Mouse (Mus musculus): ENCODE results near the gene Tmem109.

Tmem109 gene

GRCm38 (mm10) chr19:10900315-10900714 is 18.5 kb upstream of the Tmem109 start:
- H3K9me3 ChIP-seq (ENCODE audit: low read length) = no peaks in the 10 kb centered on the region
- H3K36me3 ChIP-seq (ENCODE audit: insufficient read depth, low read length) = peaks cover 86% of the 10 kb centered on the region
- no peak for TF ChIP-seq CTCF (conservative IDR thresholded peaks at IDR 0.05; ENCODE audit: low read length)
- TF ChIP-seq NANOG (IDR thresholded peaks at IDR 0.05; ENCODE audit: borderline replicate concordance, low read length) = no peak
- no peak for TF ChIP-seq POU5F1 (IDR thresholded peaks at IDR 0.05; ENCODE audit: borderline replicate concordance, low read length)
- H3K4me1 ChIP-seq (replicated peaks; ENCODE audit: low read depth, low read length) = peaks cover 45% of the 10 kb centered on the region
- H3K4me3 ChIP-seq (replicated peaks; ENCODE audit: low read length) = no peak overlapping the region
- H3K27me3 ChIP-seq (ENCODE audit: insufficient read depth, low read length) = no peaks in the 10 kb centered on the region

DNA sequence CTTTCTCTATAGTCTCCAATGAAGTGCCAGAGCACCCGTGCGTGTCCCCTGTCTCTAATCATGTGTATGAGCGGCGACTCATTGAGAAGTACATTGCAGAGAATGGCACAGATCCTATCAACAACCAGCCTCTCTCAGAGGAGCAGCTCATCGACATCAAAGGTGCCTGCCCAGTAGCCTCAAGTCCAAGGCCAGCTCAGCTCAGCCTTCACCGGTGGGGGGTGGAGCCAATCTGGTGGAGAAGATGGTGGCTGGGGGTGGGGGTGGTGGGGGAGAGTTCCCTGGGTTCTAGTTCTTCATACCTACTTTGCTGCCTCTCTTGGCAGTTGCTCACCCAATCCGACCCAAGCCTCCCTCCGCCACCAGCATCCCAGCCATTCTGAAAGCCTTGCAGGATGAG is 15.7 kb upstream of the Tmem109 start:
- no peaks in the 10 kb centered on the region for H3K9me3 ChIP-seq (ENCODE audit: low read length)

DNA sequence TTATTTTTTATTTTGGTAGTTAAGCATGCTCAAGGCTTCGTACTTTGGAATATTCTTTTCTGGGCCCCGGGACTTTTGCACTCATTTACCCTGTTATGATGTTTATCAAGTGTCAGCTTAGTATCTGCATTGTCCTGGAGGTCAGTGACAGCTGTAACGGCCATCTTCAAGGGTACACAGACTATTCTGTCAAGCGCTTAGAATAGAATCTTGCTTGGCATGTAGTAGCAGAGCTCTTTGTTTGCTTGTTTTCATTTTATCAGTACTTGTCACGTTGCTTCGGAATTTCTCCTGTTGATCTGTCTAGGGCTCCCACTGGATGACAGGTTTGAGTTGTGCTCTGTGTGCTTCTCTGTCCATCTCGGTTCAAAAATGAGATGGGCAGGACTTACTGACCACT is 15.0 kb upstream of the Tmem109 start:
- peak overlapping the region; percentile 98; the same call in 1 of the 2 replicates for H3K4me3 ChIP-seq (replicated peaks; ENCODE audit: low read length)
- peaks cover 52% of the 10 kb centered on the region for H3K36me3 ChIP-seq (ENCODE audit: insufficient read depth, low read length)
- peaks cover 41% of the 10 kb centered on the region for H3K4me1 ChIP-seq (replicated peaks; ENCODE audit: low read depth, low read length)
- no peaks in the 10 kb centered on the region for H3K27me3 ChIP-seq (ENCODE audit: insufficient read depth, low read length)
- H3K9me3 ChIP-seq (ENCODE audit: low read length) = no peaks in the 10 kb centered on the region
- no peak for TF ChIP-seq POU5F1 (IDR thresholded peaks at IDR 0.05; ENCODE audit: borderline replicate concordance, low read length)
- TF ChIP-seq CTCF (conservative IDR thresholded peaks at IDR 0.05; ENCODE audit: low read length) = no peak
- no peak for TF ChIP-seq NANOG (IDR thresholded peaks at IDR 0.05; ENCODE audit: borderline replicate concordance, low read length)

More for the DNA sequence above, 15.7 kb upstream of the Tmem109 start:
- TF ChIP-seq NANOG (IDR thresholded peaks at IDR 0.05; ENCODE audit: borderline replicate concordance, low read length) (no peak), POU5F1 (IDR thresholded peaks at IDR 0.05; ENCODE audit: borderline replicate concordance, low read length) (no peak), CTCF (conservative IDR thresholded peaks at IDR 0.05; ENCODE audit: low read length) (no peak)
- no peak overlapping the region for H3K4me3 ChIP-seq (replicated peaks; ENCODE audit: low read length)
- H3K27me3 ChIP-seq (ENCODE audit: insufficient read depth, low read length) = no peaks in the 10 kb centered on the region
- H3K36me3 ChIP-seq (ENCODE audit: insufficient read depth, low read length) = peaks cover 58% of the 10 kb centered on the region
- peaks cover 41% of the 10 kb centered on the region for H3K4me1 ChIP-seq (replicated peaks; ENCODE audit: low read depth, low read length)

DNA sequence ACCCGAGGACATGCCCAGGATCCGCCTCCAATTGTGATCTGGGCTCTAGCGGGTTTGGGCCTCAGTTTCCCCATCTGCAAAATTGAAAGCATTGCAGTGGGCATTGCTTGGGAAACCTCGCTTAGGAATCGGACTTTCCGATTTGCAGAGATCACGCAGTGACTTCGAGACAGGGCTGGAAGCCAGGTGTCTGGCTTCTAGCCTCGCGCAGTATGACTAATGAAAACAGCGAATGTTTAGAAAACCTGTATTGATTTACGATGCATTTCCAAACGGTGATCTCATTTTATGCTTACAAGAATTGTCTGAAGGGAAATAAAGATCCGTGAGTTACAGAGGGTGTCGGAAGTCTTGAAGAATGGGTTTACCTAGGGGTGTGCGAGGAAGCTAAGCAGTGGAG is 13.9 kb upstream of the Tmem109 start:
- TF ChIP-seq POU5F1 (IDR thresholded peaks at IDR 0.05; ENCODE audit: borderline replicate concordance, low read length) (no peak), NANOG (IDR thresholded peaks at IDR 0.05; ENCODE audit: borderline replicate concordance, low read length) (no peak), CTCF (conservative IDR thresholded peaks at IDR 0.05; ENCODE audit: low read length) (no peak)
- Histone ChIP-seq H3K4me3 (replicated peaks; ENCODE audit: low read length) (peak overlapping the region; percentile 98), H3K4me1 (replicated peaks; ENCODE audit: low read depth, low read length) (peaks cover 50% of the 10 kb centered on the region), H3K9me3 (ENCODE audit: low read length) (no peaks in the 10 kb centered on the region), H3K27me3 (ENCODE audit: insufficient read depth, low read length) (no peaks in the 10 kb centered on the region), H3K36me3 (ENCODE audit: insufficient read depth, low read length) (peaks cover 40% of the 10 kb centered on the region)

DNA sequence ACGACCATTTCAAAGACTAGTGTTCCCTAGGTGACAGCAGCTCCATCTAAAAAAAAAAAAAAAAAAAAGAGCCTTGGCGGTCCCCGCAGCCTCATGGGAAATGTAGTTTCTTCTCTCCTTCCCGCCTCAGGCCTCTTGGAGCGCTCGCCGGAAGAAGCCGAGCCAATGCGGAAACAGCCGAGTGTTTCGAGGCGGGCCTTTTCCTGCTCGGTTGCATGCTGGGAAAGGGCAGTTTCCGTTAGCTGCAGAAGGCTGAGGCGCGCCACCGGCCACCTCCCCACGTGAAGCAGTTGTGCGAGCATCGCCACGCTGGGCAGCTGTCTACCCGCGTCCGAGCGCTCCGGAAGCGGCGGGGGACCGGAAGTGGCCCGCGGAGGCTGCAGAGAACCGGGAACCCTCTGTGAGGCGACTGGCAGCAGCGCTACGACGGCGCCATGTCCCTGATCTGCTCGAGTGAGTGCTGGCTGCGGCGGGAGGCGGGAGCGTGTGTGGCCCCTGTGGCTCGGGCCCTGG is 13.3 kb upstream of the Tmem109 start, which contains the start of gene Prpf19:
Gene Prpf19 (plus strand): TSS at position 216 of the 513 bp plus-strand sequence.
- H3K4me3 ChIP-seq (replicated peaks; ENCODE audit: low read length) = peak within 1 kb of the TSS; percentile 98
- H3K27me3 ChIP-seq (ENCODE audit: insufficient read depth, low read length) = no peaks in the 10 kb centered on the region
- TF ChIP-seq NANOG (IDR thresholded peaks at IDR 0.05; ENCODE audit: borderline replicate concordance, low read length) = no peak
- peaks cover 34% of the 10 kb centered on the region for H3K36me3 ChIP-seq (ENCODE audit: insufficient read depth, low read length)
- no peaks in the 10 kb centered on the region for H3K9me3 ChIP-seq (ENCODE audit: low read length)
- peaks cover 55% of the 10 kb centered on the region for H3K4me1 ChIP-seq (replicated peaks; ENCODE audit: low read depth, low read length)

GRCm38 (mm10) chr19:10892201-10892600 is 10.4 kb upstream of the Tmem109 start:
- TF ChIP-seq NANOG (IDR thresholded peaks at IDR 0.05; ENCODE audit: borderline replicate concordance, low read length) (no peak), CTCF (conservative IDR thresholded peaks at IDR 0.05; ENCODE audit: low read length) (no peak), POU5F1 (IDR thresholded peaks at IDR 0.05; ENCODE audit: borderline replicate concordance, low read length) (no peak)

DNA sequence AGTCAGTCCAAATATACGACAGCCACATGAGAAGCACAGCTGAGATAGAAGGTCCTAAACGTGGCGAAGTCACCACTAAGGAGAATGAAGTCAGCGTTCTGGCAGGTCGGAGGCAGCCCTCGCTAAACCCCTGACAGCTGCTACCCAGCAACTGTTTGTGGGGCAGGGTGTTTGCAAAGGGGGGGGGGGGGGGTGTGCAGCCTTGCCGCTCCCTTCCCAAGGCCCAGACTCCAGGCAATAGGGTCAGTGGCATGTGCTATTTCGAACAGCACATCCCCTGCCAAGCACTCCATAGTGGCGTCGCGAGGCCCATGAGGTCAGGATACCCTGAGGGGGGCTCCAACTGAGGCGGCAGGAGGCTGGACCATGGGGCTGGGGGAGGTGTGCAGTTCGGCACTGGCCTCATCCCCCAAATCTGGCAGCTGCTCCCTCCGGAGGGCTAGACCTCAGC is 801 bp downstream of the Tmem109 start:
- no peaks in the 10 kb centered on the region for H3K9me3 ChIP-seq (ENCODE audit: low read length)
- H3K4me1 ChIP-seq (replicated peaks; ENCODE audit: low read depth, low read length) = peaks cover 43% of the 10 kb centered on the region
- TF ChIP-seq POU5F1 (IDR thresholded peaks at IDR 0.05; ENCODE audit: borderline replicate concordance, low read length) = no peak
- no peak for TF ChIP-seq NANOG (IDR thresholded peaks at IDR 0.05; ENCODE audit: borderline replicate concordance, low read length)

More at GRCm38 (mm10) chr19:10892201-10892600, 10.4 kb upstream of the Tmem109 start:
- Histone ChIP-seq H3K4me1 (replicated peaks; ENCODE audit: low read depth, low read length) (peaks cover 37% of the 10 kb centered on the region), H3K9me3 (ENCODE audit: low read length) (no peaks in the 10 kb centered on the region), H3K27me3 (ENCODE audit: insufficient read depth, low read length) (0 out of 2 replicates have a peak, but pooled peaks cover 3% of the 10 kb centered on the region), H3K4me3 (replicated peaks; ENCODE audit: low read length) (no peak overlapping the region), H3K36me3 (ENCODE audit: insufficient read depth, low read length) (peaks cover 5% of the 10 kb centered on the region)

DNA sequence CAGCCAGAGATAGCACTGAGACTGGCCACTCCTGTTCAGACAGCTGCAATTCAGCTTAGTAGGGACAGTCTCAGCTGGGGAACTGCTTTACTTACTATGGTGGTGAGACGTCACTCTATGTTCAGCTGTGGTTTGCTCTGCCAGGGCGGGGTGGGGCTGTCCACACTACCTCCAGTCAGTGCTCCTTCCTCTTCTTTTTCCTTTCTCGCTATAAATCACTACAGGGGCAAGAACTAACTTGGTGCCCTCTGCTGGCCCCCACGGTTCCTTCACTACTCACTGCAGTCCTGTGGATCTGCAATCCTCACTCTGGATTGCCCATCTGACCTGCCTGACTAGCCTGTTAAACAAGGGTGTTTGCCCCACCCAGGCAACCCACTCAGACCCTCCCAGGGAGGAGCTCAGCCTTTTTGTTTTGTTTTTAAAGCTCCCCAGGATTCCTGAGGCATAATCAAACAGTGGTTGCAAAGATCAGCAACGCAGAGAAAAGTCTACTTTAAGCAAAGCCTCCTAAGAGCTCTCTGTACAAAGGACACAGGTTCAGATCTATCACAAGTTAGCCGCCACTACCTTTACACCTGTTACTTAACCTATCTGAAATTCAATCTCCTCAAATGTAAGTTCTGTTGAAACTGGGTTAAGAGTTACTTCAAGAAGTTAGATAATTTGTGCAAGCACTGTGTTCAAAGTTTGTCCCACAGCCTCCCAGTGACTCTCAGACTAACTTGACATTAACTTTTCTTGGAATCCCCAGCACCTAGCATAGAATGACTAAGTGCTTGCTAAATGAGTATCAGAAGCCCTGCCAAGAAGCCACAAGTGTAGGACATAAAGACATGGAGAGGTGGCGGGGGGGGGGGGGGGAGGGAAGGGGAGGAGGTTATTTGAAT is 1.5 kb downstream of the Tmem109 start:
- TF ChIP-seq POU5F1 (IDR thresholded peaks at IDR 0.05; ENCODE audit: borderline replicate concordance, low read length) = no peak
- no peak for TF ChIP-seq CTCF (conservative IDR thresholded peaks at IDR 0.05; ENCODE audit: low read length)
- TF ChIP-seq NANOG (IDR thresholded peaks at IDR 0.05; ENCODE audit: borderline replicate concordance, low read length) = no peak
- peaks cover 43% of the 10 kb centered on the region for H3K4me1 ChIP-seq (replicated peaks; ENCODE audit: low read depth, low read length)
- peak overlapping the region; percentile 49; the same call in 1 of the 2 replicates for H3K4me3 ChIP-seq (replicated peaks; ENCODE audit: low read length)
- H3K36me3 ChIP-seq (ENCODE audit: insufficient read depth, low read length) = no peaks in the 10 kb centered on the region
- H3K9me3 ChIP-seq (ENCODE audit: low read length) = no peaks in the 10 kb centered on the region
- H3K27me3 ChIP-seq (ENCODE audit: insufficient read depth, low read length) = no peaks in the 10 kb centered on the region

More for the DNA sequence above, 801 bp downstream of the Tmem109 start:
- peak overlapping the region; percentile 84 for H3K4me3 ChIP-seq (replicated peaks; ENCODE audit: low read length)
- H3K36me3 ChIP-seq (ENCODE audit: insufficient read depth, low read length) = no peaks in the 10 kb centered on the region
- no peaks in the 10 kb centered on the region for H3K27me3 ChIP-seq (ENCODE audit: insufficient read depth, low read length)

Data from E14TG2a.4 (cell line).